Mouse (Mus musculus): ENCODE measurements around the gene Crabp1.

- no peak for TF ChIP-seq POLR2A (IDR thresholded peaks at IDR 0.05; ENCODE audit: borderline replicate concordance, control insufficient read depth, low read depth, low read length)
- TF ChIP-seq CTCF (IDR thresholded peaks at IDR 0.05; ENCODE audit: control insufficient read depth, insufficient read depth, low read length): no peak
These were observed 12.0 kb downstream of the Crabp1 start for GRCm38 (mm10) chr9:54776451-54776982.

Data from bone marrow, adult 2 months (tissue).